Mouse (Mus musculus) layer of hippocampus, postnatal 36 days (tissue): Measurements from ENCODE around the gene Lhfpl5. TPM values are rescaled to one million over a fixed set of nuclear protein-coding genes. Genes with fewer than 3 reads are reported as not detected.

ENCODE experiments used
- DNase-seq, 2 experiments: peaks; one replicate each; pipeline ENCODE4 v3.0.0; 2022
- microRNA-seq, 2 experiments: library from miRNA; unstranded; fragments of <30 nt; microRNA quantifications; one replicate each; pipeline ENCODE4 v1.2.0; 2021
- total RNA-seq, 2 experiments: library from RNA; stranded (reverse); gene quantifications; 2 replicates each; pipeline ENCODE4 v1.2.3; 2021

Lhfpl5 gene
- total RNA-seq, 2 experiments from 2014 or later: 3.6 to 4.0 TPM

GRCm38 (mm10) chr17:28628248-28629124, 53.0 kb downstream of the Lhfpl5 start:
- no peak for DNase-seq

GRCm38 (mm10) chr17:28629125-28629524, 53.7 kb downstream of the Lhfpl5 start:
- DNase-seq: no peak

Small RNA genes lying within 50 kb of the gene (microRNA-seq; reads per million reads assigned to microRNA genes)
- gene Gm25195 (0 reads per million in 2 experiments), gene Mir6969 (0 to 0.21 reads per million in 2 experiments)

Other genes starting within 250 kb of the Lhfpl5 start
- gene Rpl10a, start 247.2 kb upstream of the Lhfpl5 start, total RNA-seq: 100 to 1,000 TPM; 342 TPM
- gene Tead3, start 224.8 kb upstream of the Lhfpl5 start, total RNA-seq: 1 to 10 TPM; 1.7 to 3.7 TPM
- not detected for gene Tulp1, start 210.4 kb upstream of the Lhfpl5 start, total RNA-seq
- gene Fkbp5, start 58.1 kb upstream of the Lhfpl5 start, total RNA-seq: 10 to 100 TPM; 67.0 to 92.3 TPM
- gene Armc12, start 44.8 kb upstream of the Lhfpl5 start, total RNA-seq: not detected
- gene Clpsl2, start 26.2 kb upstream of the Lhfpl5 start, total RNA-seq: not detected
- gene Clps, start 14.9 kb upstream of the Lhfpl5 start, total RNA-seq: not detected
- gene Srpk1, start 47.1 kb downstream of the Lhfpl5 start, total RNA-seq: 10 to 100 TPM; 77.8 to 83.3 TPM
- 1 to 10 TPM; 3.7 to 6.4 TPM for gene Slc26a8, start 114.6 kb downstream of the Lhfpl5 start, total RNA-seq
- gene Mapk14, start 115.7 kb downstream of the Lhfpl5 start, total RNA-seq: 10 to 100 TPM; 76.7 to 78.8 TPM
- 1 to 10 TPM; 1.4 to 1.8 TPM for gene AC170998.1, start 150.4 kb downstream of the Lhfpl5 start, total RNA-seq
- 1 to 10 TPM in 1 of 2 experiments, under 1 TPM in 1; 0.60 to 1.1 TPM for gene Mapk13, start 193.7 kb downstream of the Lhfpl5 start, total RNA-seq
- gene Brpf3, start 225.4 kb downstream of the Lhfpl5 start, total RNA-seq: 10 to 100 TPM; 39.4 to 45.4 TPM